Mouse (Mus musculus): ENCODE measurements at regions not wholly inside any gene's neighbourhood (a gene's known extent, or its start where the extent isn't known, plus 50 kb on each side); places are given as distances from the start of the nearest gene placed in this dataset.

- WGBS = 19% methylated on average over 9 of the region's 9 CpGs
- no peaks in the 10 kb centered on the region for H3K36me3 ChIP-seq (ENCODE audit: insufficient read depth)
- peak; percentile 94 for ATAC-seq
- H3K4me1 ChIP-seq (ENCODE audit: insufficient read depth) = no peaks in the 10 kb centered on the region; the same call in 1 of the 2 replicates
- H3K27ac ChIP-seq (ENCODE audit: low read depth, low read length) = no peak overlapping the region
- no peaks in the 10 kb centered on the region for H3K27me3 ChIP-seq (ENCODE audit: insufficient read depth, low read length)
- H3K9ac ChIP-seq = 0 out of 2 replicates have a peak overlapping the region, but pooled peaks have one; percentile 19
- H3K9me3 ChIP-seq (ENCODE audit: low read length) = no peaks in the 10 kb centered on the region
- peak overlapping the region; percentile 35 for H3K4me2 ChIP-seq (ENCODE audit: low read depth)
- peak; percentile 85 for DNase-seq
- TF ChIP-seq CTCF (IDR thresholded peaks at IDR 0.05; ENCODE audit: low read depth) = peak; percentile 89
- H3K4me3 ChIP-seq (ENCODE audit: low read depth, low read length) = peak overlapping the region; percentile 13; the same call in 1 of the 2 replicates
Observed at GRCm38 (mm10) chr6:12260325-12261076, 352.9 kb downstream of the Phf14 start.
